Mouse (Mus musculus): ENCODE results near the gene Cyp2c70.
"Not testable (repeated sequence)": the region's sequence is repeated elsewhere in the genome, so short reads cannot be mapped to it uniquely, and the experiment has no call there.

Gene Cyp2c70

DNA sequence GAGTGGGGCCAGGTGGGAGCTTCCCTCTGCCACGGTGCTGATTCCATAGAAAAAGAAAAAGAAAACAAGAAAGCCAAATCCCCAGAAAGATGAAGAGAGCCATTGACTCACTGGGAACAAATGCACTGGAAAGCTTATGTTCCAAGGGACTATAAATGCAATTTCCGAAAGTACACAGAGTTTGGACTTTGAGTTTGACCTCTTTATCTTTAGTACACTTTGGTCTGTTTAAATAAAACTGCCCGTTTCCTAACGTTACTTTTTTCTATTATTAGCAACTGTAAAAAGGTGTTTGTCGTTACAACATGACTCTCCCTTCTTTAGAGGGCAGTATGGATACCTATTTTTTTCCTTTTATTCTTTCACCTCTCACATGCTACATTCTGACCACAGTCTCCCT lies at the start of gene Cyp2c70:
Cyp2c70 (minus strand) TSS at position 174 of the 400 bp plus-strand sequence.
- in situ Hi-C loops (cut with MboI, MseI) = no loop called here

GRCm38 (mm10) chr19:40232560-40232959 lies 45.4 kb upstream of the Cyp2c70 start:
- in situ Hi-C loops (cut with MboI, MseI) = no loop called here

GRCm38 (mm10) chr19:40231825-40232541 lies 44.9 kb upstream of the Cyp2c70 start:
- in situ Hi-C loops (cut with MboI, MseI) = no loop called here

GRCm38 (mm10) chr19:40231074-40231738 lies 44.1 kb upstream of the Cyp2c70 start:
- in situ Hi-C loops (cut with MboI, MseI) = no loop called here

DNA sequence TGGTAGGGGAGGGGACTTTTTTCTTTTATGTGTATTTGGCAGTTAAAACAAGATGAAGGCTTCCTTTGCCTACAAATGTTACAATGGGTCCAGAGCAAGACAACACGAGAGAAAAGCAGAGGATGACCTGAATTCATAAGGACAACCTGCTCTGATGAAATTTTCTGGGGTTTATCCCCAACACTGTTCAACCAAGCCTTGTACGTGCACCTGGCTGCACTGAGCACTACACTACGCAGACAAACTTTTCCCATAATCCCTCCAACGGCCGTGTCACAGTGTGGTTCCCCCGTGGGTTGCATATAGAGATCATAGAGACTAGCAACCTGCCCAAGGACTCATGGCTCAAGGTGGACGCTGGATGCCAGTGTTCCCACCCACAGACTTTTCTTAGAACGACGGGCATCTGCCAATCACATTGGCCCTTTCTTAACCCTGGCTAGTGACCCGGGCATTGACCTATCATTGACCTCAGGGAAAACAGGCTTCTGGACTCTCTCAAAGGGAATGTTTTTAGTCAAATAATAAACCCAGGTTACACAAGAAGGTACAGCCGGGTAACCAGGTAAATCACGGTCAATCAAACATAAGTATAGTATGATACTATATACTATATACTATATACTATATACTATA lies 39.5 kb upstream of the Cyp2c70 start:
- in situ Hi-C loops (cut with MboI, MseI) = loop anchor here (5.0 kb wide), 1 partner anchor 1244 kb away; no protein-coding TSS in a partner anchor

DNA sequence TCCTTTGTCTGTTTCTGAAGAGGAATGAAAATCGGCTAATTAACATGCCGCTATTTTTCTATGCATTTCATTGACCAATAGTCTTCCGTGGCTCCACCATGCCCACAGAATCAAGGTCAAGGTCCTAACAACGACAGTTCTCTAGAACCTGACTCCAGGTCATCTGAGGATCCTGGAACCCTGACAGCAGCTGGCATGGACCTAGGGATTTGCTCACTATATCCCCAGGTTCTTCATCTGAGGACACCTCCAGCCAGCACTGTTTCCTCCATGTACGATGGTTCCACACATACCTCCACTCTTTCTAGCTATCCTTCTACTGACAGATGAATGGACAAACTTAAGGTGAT lies 38.6 kb upstream of the Cyp2c70 start:
- in situ Hi-C loops (cut with MboI, MseI) = loop anchor here (5.0 kb wide), 1 partner anchor 1243 kb away; no protein-coding TSS in a partner anchor

- in situ Hi-C loops (cut with MboI, MseI) = loop anchor here (5.0 kb wide), 1 partner anchor 1243 kb away; no protein-coding TSS in a partner anchor
Observed at GRCm38 (mm10) chr19:40225102-40225760, 38.1 kb upstream of the Cyp2c70 start.

DNA sequence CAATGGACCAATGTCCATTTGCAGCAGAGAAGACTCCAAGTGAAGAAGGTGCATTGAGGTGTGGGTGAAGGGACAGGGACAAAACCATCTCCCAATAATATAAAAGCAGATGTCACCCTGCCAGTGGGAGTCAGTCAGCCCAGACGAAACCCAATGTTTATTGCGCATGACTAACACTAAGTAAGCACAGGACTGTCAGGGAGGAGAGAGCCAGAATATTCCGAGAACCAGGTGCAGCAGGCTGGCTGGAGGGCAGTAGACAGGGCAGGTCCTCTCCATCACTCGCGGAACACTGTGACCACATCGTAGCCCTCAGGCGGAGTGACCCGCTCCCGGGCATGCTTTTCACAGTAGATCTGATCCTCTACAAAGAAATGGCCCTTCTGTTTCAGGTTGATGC lies 35.2 kb upstream of the Cyp2c70 start:
- in situ Hi-C loops (cut with MboI, MseI) = not testable (repeated sequence)

GRCm38 (mm10) chr19:40220878-40221277 lies 33.7 kb upstream of the Cyp2c70 start:
- in situ Hi-C loops (cut with MboI, MseI) = no loop called here

GRCm38 (mm10) chr19:40202947-40203346 lies 15.8 kb upstream of the Cyp2c70 start:
- in situ Hi-C loops (cut with MboI, MseI) = not testable (repeated sequence)

DNA sequence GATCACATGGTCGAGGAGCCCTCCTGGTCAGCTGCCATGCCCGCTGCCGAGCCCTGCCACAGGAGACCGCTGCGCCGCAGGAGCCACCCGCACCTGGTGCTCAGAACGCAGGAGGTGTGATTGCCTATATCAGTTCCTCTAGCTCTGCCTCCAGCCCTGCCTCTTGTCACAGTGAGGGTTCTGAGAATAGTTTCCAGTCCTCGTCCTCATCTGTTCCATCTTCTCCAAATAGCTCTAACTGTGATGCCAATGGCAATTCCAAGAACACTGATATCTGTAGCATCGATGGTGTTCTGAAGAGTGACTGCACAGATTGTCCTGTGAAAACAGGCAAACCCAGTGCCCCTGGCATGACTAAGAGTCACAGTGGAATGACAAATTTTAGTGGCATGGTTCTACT lies 3.5 kb upstream of the Cyp2c70 start:
- in situ Hi-C loops (cut with MboI, MseI) = loop anchor here (10.0 kb wide), 1 partner anchor 216 kb away; no protein-coding TSS in a partner anchor

DNA sequence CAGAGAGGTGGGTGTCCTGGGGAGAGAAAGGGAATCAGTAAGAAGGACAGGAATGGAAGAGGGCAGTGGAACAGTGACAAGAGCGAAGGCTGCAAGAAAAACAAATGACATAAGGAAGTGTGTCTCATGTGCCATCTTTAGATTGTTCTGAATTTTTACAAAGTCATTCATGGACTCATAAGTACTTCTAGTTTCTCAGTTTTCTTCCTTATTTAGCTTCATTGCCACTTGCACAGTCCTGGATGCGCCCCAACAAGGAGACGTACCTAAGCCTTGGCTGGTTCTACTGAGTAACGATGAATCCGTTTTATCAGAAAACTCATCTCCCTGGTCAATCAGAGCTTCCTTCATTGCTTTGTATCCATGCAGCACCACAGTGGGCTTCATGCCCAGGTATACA lies 3.5 kb downstream of the Cyp2c70 start:
- in situ Hi-C loops (cut with MboI, MseI) = no loop called here

GRCm38 (mm10) chr19:40178311-40178710 lies 8.8 kb downstream of the Cyp2c70 start:
- in situ Hi-C loops (cut with MboI, MseI) = no loop called here

GRCm38 (mm10) chr19:40168391-40168790 lies 18.7 kb downstream of the Cyp2c70 start:
- in situ Hi-C loops (cut with MboI, MseI) = not testable (repeated sequence)

GRCm38 (mm10) chr19:40126996-40127395 lies 60.1 kb downstream of the Cyp2c70 start:
- in situ Hi-C loops (cut with MboI, MseI) = not testable (repeated sequence)

DNA sequence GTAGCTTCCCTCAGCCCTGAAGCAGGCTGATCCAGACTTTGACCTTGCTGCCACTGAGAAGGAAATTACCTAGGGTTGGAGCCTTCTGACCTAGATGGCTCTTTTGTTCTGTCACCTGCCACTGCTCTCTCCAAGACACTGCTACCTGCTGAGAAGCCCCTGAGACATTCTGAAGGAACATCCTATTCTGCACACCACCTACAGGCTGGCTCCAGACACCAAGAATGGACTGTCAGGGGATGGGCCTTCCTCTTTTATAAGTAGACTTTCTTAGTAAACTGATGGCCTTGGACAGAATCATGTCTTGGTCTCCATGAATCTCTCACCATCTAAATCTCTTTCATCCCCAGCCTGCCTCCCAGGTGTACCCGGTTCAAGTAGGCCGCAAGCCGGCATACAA lies 62.0 kb downstream of the Cyp2c70 start:
- in situ Hi-C loops (cut with MboI, MseI) = not testable (repeated sequence)

GRCm38 (mm10) chr19:40119624-40120023 lies 67.5 kb downstream of the Cyp2c70 start:
- in situ Hi-C loops (cut with MboI, MseI) = loop anchor here (5.0 kb wide), 1 partner anchor 1237 kb away; no protein-coding TSS in a partner anchor

Data from T-helper 1 cell (primary cell).